Mouse (Mus musculus) megakaryocyte-erythroid progenitor cell, adult 5 weeks (primary cell): ENCODE results near the gene Tex29. TPM values are rescaled to one million over a fixed set of nuclear protein-coding genes. Genes with fewer than 3 reads are reported as not detected.

Experiments used
- polyA plus RNA-seq: library from polyadenylated mRNA; stranded (reverse); fragments of >175 nt; gene quantifications from 2 replicates; pipeline ENCODE4 v1.2.3, GENCODE M21; 2012

Tex29 gene
- not detected in 2 replicates for polyA plus RNA-seq

GRCm38 (mm10) chr8:11840174-11840573, at the start of gene Tex29:
Tex29 (plus strand) TSS chr8:11840474.

Other genes with a start within 250 kb of the Tex29 start
- gene Ankrd10, start 204.7 kb upstream of the Tex29 start, polyA plus RNA-seq = 74.3 and 83.6 TPM in 2 replicates
- not detected in 2 replicates for gene 1700016D06Rik, start 139.4 kb upstream of the Tex29 start, polyA plus RNA-seq
- 19.3 and 20.1 TPM in 2 replicates for gene Arhgef7, start 112.8 kb upstream of the Tex29 start, polyA plus RNA-seq